Mouse (Mus musculus) cerebellum, adult 18-20 months (tissue): ENCODE data around the gene Ranbp10.

ENCODE experiments used
- DNase-seq, 2 experiments: peaks; one replicate each; pipeline ENCODE4 v3.0.0; 2021

The Ranbp10 gene

DNA sequence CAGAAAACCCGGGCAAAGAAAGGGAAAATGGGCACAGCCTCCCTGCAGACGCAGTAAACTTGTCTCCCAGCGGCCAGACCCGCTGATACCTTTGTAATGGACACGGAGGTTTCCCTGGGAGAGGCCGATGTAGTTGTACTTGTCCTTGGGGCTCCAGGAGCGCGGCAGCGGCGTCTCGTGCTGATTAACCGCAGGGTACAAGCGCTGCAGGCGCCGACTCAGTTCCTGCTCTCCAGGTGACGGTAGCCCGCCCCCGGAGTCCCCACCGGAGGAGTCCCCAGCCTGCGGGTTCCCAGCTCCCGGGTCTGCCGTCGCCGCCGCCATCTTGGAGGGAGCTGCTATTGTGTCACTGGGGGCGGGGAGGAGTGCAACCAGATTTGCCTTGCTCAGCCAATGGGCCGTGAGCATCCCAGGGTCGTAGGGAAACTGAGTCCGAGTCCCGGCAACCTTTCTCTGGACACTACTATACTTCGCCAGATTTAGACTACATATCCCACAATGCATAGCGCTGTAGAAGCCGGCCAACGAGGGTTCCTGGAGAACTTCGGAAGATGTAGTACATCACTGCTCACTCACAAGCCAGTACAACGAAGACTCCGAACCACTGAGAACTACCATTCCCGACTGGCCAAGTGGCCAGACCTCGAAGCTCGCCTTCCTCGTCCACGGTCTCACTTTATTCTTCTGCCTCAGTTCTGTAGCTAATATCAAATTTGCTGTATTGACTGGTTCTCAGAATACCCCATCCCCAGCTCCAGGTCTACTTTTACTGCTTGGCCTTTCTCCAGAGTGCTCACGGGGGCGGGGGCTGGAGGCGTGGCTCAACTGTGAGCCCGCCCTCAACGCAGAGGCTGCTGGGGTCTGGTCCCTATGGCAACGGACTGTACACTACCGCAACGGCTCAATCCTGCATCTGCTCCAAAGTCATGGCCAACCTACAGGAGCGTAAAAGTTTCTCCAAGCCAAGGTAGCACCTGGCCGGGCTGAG lies at the start of gene Ranbp10, which contains the start of gene Tsnaxip1:
Gene Ranbp10, minus strand, starts transcription at position 490 of the 988 bp plus-strand sequence.
Gene Tsnaxip1, plus strand, starts transcription at position 871 of the 988 bp plus-strand sequence.
- peak; percentile 93 to 99 for DNase-seq

DNA sequence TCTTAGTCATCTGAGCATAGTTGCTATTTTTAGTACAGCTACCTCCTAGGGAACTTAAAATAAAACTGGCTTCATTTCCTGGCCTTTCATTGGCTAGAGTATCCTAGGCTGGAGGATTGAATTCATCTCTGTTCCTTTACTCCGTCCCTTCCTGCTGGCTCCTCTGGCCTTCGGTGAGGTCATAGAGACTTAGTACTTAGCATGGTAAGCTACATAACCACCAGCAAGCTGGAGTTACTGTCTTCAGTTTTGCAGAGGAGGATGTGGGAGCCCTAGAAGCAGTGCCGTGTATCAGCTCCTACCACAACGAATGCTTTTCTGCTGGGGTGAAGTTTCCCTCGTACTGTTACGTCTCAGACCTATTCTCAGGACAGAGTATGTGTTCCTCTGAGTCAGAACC lies 47.2 kb upstream of the Ranbp10 start:
- peak; percentile 47 to 59 for DNase-seq

DNA sequence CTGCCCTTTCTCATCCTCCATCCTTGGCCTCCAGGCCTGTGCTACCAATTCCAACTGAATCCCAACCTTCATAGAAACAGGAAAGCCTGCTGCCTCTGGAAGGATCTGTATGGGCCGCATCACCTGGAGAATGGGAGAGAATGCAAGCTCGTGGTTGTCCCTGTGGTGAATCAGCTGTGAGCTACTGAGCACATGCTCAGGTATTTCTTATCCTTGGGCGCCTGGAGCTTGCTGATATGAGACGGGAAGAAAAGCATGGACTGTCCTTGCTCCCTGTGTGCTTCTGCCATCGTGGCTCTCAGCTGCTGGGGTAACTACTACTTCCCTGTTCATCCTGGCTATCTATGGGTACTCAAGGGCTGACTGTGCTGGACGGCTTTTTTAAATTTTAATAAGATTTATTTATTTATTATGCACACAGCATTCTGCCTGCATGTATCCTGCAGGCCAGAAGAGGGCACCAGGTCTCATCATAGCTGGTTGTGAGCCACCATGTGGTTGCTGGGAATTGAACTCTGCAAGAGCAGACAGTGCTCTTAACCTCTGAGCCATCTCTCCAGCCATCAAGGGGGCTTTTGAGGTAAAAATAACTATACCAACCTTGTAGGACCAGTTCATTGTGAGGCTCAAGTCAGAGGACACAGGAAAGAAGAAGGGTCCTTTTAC lies 39.3 kb upstream of the Ranbp10 start:
- DNase-seq: no peak

DNA sequence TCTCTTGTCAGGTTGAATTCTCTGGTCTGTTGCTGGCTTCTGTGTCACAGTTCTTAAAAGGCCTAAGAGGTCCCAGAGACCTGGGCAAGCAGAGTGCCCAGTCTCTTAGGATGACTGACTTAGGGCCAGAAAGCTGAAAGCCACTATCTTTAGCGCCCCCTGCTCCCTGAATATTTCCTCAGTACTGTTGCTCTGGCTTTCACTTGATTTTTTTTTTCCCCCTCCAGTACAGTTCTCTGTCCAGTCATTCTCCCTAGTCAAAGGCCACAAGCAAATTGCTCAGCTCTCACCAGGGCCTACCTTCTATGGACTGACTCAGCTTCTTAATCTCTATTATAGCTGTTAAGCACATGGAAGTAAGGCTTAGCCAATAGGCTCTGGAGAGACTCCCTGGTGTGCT lies 34.8 kb upstream of the Ranbp10 start:
- peak in 1 of 2 experiments; percentile 29 for DNase-seq

DNA sequence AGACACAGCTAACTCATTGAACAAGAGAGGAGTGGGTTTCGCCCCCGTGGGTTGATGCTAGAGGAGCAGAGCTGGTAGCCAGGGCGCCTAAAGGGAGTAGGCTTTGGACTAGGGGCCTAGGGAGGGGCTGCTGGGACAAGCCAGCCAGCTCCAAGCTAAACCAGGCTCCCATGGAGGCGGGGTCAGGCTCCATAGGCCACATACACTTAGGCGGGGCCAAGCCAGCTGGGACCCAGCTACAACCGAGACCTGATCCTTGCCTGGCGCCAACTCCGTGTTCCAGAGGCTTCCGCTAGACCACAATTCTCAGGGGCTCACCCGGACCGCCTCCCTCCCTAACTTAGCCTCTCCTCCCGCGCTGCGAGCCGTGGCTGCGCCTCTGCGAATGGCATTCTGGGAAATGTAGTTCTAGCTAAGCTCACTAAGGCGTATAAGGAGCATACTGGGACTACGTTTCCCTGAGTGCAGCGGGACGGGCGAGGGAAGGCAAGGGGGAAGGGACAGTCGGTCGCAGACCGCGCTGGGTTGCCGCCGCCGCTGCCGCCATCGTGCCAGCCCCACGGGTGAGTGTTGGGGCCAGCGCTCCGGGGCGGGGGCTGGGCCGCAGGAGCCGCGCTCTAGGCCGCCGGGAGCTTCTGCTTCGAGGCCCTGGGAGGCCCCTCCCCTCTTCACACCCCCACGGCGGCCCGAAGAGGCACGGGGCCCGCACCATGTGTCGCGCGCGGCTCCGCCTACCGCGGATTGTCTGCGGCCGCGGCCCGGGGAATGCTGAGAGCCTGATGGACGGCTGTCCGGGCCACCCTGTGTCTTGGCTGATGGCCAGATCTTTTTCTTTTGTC lies 33.2 kb upstream of the Ranbp10 start, which contains the start of gene Nutf2:
Gene Nutf2, plus strand, starts transcription at position 438 of the 839 bp plus-strand sequence.
- DNase-seq: peak; percentile 88 to 96

DNA sequence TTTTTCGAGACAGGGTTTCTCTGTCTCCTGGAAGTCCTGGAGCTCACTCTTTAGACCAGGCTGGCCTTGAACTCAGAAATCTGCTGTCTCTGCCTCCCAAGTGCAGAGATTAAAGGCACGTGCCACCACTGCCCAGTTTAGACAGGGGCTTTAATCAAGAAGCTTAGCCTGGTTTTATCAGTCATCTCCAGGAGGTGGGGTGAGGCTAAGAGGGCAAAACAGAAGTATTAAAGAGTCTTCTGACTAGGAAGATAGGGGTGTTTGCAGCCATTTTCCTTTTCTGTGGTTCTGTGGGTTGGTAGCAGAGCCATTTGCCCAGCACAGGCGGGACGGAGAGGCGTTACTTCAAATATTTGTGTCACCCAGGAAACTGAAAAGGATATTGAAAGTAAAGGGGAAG lies 32.2 kb upstream of the Ranbp10 start:
- no peak for DNase-seq

DNA sequence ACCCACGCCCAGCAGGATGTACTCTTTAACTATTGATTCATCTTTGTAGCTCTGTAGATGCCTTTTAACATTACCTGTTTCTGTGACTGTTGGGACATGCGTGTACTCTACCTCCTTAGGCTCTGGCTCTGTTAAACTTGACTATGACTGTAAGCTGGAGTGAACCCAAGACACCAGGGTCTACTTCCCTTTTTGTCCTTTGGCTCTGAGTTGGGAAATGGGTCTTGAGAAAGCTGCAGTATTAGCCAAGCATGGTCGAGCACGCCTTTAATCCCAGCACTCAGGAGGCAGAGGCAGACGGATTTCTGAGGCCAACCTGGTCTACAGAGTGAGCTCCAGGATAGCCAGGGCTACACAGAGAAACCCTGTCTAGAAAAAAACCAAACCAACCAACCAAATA lies 31.3 kb upstream of the Ranbp10 start:
- no peak for DNase-seq

DNA sequence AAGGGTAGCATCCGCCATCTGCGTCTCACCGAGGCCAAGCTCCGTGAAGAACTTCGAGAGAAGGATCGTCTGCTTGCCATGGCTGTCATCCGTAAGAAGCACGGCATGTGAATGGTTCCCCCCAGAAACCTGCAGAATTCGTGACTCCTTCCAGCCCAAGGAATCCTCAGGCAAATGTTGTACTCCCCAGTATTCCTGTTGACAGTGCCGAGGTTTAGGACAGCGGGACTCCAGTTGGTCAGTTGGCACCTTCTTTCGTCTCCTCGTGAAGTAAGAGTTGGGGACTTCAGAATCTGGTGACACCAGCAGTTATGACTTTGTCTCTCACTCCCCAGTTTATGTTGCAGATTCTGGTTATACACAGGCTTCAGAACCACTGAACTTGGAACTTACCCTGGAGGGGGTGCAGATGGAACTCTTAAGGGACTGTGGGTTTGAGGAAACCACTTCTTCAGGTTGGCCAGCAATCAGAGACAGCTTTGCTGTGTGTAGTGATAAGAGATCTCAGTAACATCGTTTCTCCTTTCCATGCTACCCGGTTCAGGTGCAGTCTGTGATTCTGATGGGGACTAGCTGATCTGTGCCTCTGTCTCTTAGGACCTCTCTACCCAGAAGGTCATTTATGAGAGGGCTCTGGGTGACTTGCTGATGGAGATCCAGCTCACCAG lies 29.2 kb upstream of the Ranbp10 start:
- no peak for DNase-seq

DNA sequence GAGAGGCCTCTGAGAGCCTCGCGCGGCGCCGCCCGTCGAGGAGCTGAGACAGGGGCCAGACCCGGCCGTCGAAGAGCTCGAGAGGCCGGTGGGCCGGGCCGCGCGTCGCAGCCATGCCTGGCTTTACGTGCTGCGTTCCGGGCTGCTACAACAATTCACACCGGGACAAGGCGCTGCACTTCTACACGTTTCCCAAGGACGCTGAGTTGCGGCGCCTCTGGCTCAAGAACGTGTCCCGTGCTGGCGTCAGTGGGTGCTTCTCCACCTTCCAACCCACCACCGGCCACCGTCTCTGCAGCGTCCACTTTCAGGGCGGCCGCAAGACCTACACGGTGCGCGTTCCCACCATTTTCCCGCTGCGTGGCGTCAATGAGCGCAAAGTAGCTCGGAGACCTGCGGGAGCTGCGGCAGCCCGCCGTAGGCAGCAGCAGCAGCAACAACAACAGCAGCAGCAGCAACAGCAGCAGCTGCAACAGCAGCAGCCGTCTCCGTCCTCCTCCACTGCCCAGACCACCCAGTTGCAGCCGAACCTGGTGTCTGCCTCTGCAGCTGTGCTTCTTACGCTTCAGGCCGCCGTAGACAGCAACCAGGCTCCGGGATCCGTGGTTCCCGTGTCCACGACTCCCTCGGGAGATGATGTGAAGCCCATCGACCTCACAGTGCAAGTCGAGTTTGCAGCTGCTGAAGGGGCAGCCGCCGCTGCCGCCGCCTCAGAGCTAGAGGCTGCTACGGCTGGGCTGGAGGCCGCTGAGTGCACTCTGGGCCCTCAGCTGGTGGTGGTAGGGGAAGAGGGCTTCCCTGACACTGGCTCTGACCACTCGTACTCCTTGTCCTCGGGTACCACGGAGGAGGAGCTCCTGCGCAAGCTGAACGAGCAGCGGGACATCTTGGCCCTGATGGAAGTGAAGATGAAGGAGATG lies 28.4 kb upstream of the Ranbp10 start:
- peak; percentile 42 to 46 for DNase-seq

DNA sequence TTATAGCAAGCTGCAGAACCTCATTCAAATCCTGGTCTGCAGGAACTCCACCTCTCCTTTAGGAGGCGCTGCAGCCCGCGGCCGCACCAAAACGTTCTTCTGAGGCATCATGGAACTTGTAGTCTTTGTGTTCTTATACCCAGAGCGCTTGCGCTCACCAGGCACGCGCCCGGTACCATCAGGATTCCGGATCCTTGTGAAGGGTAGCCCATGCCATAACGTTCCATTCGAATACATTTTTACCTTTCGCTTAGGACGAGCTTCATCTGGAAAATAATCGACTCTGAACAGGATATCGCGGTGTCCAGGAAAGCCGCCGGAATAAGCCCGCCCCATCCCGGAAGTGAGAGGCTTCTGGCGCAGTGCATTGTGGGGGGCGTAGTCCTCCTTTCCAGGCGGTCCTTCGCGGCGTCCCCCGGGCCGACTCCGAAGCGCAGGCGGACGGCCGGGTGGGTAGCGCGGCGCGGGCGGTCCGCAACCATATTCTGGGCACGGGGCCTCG lies 27.6 kb upstream of the Ranbp10 start, which contains the start of gene Thap11:
Gene Thap11, plus strand, starts transcription at position 418 of the 502 bp plus-strand sequence.
- DNase-seq: peak; percentile 92 to 93

DNA sequence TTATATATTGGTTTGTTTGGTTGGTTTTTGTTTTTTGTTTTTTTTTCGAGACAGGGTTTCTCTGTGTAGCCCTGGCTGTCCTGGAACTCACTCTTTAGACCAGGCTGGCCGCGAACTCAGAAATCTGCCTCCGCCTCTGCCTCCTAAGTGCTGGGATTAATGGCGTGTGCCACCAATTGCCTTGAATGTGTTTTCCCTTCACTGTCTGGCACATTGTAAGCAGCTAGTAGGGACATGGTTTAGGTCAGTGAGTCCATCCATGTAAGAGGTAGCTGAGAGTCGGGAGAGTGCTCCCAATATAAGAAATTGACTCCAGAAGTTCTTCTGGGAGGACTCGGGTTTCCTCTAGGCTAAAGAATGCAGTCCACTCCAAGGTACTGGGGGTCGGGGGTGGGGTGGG lies 27.2 kb upstream of the Ranbp10 start:
- no peak for DNase-seq

DNA sequence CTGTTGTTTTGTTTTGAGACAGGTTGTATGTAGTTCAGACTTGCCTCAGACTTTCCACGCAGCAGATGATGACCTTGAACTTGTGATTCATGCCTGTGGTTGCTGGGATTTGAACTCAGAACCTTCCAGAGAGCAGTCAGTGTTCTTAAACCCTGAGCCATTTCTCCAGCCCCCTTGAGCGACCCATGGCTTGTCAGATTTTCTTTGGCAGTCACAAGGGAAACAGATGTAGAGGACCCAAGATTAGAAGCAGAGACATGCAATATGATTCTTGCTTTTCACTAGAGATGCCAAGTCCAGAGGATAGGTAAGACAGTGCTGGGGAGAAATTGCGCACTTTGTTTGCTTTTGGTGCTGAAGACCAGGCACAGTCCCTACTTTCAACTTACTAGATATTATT lies 26.0 kb upstream of the Ranbp10 start, which contains the start of gene Cenpt:
Gene Cenpt, minus strand, starts transcription at position 101 of the 400 bp plus-strand sequence.
- no peak for DNase-seq

DNA sequence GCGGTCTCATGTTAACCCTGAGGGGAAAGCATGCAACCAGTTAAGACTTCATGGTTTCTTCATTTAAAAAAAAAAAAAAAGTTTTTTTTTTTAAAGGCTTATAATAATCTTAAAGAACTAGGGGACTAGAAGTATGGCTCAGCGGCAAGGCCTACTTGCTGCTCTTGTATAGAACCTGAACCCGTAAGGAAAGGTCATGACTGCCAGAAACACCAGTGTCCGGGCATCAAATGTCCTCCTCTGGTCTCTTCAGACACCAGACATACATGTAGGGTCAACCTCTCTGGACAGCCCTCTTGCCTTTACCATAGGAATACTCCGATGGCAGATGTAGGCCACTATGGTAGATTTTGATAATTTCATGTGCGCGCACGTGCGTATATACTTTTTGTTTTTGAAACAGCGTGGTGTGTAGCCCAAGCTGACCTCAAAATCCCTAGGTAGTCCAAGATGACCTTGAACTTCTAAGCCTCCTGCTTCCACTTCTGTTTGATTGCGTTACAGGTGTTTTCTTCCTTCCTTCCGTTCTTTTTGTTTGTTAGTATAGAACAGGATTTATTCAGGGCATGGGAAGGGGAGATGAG lies 25.1 kb upstream of the Ranbp10 start:
- no peak for DNase-seq

DNA sequence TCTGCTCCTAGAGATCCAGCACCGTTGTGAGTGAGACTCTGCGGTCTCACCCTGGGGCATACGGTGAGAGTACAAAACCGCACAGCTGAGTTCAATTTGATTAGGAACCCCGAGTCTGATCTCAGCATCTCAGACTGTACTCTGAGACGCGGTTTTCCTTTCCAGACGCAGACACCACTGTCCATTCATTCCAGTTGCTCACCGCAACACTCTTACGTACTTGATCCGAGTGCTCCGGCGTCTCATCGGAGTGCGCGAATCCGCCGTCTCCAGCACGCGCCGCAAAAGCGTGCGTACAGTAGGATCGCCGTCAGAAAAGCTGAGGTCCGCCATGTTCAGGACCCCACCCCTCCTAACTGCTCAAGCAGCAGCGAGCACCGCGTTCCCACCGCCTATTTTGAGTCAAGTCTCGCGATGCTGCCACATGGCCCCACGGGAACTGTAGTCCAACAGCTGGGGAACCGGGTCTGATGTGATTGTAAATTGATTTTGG lies 24.5 kb upstream of the Ranbp10 start:
- peak; percentile 83 to 87 for DNase-seq

DNA sequence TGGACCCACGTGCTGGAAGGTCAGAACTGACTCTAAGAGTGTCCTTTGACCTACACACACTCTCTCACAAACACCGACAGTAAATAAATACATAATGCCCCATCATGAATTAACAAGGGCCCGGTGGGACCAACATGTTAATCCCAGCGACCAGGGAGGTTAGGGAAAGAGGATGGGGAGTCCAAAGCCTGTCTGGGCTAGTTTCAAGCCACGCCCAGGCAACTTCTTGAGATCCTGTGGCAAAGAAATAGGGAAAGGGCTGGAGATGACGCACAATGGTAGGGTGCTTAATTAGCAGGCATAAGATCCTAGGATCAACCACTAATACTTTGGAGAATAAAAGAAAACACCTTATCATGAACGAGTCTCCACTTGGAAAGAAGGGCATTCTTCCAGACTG lies 23.5 kb upstream of the Ranbp10 start:
- no peak for DNase-seq

DNA sequence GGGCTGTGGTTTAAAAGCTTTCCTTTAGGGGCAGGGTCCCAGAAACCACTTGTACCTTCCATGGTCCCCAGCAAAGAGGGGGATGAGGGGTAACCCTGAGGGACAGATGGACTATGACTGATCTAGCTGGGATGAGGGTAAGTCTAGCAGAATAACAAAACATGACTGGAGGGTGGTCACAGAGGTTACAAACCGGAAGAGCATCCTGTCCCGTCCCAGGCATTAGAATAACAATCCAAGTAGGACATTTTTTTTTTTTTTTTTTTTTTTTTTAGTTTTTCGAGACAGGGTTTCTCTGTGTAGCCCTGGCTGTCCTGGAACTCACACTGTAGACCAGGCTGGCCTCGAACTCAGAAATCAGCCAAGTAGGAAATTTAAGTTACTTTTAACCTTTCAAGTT lies 22.9 kb upstream of the Ranbp10 start:
- DNase-seq: no peak

DNA sequence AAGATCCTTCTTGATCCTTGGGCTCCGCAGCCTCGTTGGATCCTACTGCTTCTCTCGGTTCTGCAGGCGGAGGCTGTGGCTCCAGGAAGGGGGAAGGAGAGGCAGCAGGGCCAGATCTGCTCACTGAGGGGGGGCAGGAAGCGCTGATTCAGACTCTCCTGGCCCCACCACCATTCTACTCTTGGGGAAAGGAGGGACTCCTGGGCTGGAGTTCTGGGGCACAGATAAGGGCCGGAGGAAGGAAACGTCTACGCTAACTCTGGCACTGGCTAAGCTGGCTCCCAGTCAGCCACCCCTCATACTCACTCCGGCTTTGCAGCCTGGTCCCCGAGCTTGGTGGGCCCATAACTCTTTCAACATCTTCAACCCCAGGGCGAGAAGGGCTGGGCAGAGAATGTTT lies 19.5 kb upstream of the Ranbp10 start:
- no peak for DNase-seq

DNA sequence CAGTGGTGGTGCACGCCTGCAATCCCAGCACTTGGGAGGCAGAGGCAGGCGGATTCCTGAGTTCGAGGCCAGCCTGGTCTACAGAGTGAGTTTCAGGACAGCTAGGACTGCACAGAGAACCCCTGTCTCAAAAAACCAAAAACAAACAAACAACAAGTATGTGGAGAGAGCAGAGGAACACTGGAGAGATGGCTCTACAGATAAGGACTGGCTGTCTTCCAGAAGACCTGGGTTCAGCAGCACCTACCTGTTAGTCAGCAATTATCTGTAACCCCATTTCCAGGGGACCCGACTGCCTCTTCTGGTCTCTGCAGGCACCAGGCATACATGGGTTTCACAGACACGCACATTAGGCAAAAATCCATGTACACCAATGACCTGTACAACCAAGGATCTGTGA lies 12.1 kb upstream of the Ranbp10 start:
- DNase-seq: no peak

DNA sequence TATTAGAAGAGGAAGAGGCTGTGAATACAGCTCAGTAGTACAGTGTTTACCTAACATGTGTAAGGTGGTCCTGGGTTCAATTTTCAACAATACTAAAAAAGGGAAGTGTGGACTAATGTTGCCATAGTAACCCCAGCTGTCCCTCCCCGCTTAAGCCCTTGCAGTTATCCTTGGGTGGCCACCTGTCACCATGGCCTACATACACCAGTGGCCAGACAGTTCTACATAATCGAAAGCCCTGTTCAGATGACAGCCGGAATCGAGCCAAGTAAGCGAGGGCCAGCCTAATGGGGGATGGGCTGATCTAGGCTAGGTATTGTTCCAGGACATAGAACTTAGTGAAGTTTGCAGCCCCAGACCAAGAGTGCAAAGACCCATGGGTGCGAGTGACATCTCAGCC lies 9.8 kb upstream of the Ranbp10 start:
- DNase-seq: no peak

DNA sequence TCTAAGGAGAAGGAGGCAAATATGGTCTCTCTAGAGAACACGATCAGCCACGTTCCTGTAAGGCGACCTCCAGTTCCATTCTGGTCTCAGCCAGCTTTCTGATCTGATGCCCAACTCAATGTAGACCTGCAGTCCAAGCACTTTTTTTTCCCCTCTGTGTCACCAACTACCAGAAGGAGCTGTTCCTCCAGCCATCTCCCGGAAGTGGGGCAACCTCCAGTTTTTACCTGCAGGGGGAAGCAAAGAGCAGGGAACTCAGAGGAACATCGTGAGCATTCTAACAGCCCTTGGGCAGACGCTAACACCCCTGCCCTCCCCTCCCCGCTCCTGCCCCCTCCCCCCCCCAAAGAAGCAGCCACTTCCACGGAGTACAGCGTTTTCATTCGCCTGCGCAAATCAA lies 8.2 kb upstream of the Ranbp10 start:
- peak; percentile 54 to 57 for DNase-seq
